Mouse (Mus musculus): ENCODE measurements around the gene Catsper1. TPM values are rescaled to one million over a fixed set of nuclear protein-coding genes. Genes with fewer than 3 reads are reported as not detected.

Gene Catsper1
- not detected in 2 replicates for polyA plus RNA-seq (2012; rRNA removed)

DNA sequence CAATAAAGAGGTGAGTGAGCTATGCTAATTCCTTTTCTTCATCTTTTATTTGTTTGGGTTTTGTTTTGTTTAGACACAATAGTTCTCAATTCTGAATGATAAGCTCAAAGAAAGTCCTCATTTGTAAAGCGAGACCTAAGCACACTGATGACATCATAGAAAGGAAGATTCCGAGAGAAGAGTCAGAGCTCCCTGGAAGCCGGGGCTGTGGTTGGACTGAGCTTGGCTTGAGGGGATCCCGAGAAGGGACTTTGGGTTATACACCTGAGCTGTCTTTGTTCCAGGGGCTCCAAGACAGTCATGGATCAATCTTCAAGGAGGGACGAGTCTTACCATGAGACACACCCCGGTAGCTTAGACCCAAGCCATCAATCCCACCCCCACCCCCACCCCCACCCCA, at the start of gene Catsper1:
TSS of gene Catsper1 (plus strand) at position 301 of the 400 bp plus-strand sequence.
- DNase-seq (ENCODE audit: low read depth) = no peak

GRCm38 (mm10) chr19:5294972-5295735, 40.4 kb upstream of the Catsper1 start, which contains the start of gene Sf3b2:
Sf3b2 (minus strand) TSS chr19:5295455.
- TF ChIP-seq CTCF (IDR thresholded peaks at IDR 0.05; ENCODE audit: borderline replicate concordance, extremely low read depth, insufficient read depth, insufficient read length) (peak; percentile 82), POLR2A (IDR thresholded peaks at IDR 0.05; ENCODE audit: borderline replicate concordance, extremely low read depth, insufficient read depth, insufficient read length, poor library complexity, severe bottlenecking) (peak; percentile 53; the same call in 1 of the 2 replicates)
- peak; percentile 100 for DNase-seq (ENCODE audit: low read depth)

More for the DNA sequence above, at the start of gene Catsper1:
- TF ChIP-seq POLR2A (IDR thresholded peaks at IDR 0.05; ENCODE audit: borderline replicate concordance, extremely low read depth, insufficient read depth, insufficient read length, poor library complexity, severe bottlenecking) = no peak

- DNase-seq (ENCODE audit: low read depth) = no peak
- no peak for TF ChIP-seq POLR2A (IDR thresholded peaks at IDR 0.05; ENCODE audit: borderline replicate concordance, extremely low read depth, insufficient read depth, insufficient read length, poor library complexity, severe bottlenecking)
- no peak for TF ChIP-seq CTCF (IDR thresholded peaks at IDR 0.05; ENCODE audit: borderline replicate concordance, extremely low read depth, insufficient read depth, insufficient read length)
These were observed 39.8 kb upstream of the Catsper1 start for GRCm38 (mm10) chr19:5295736-5296075.

DNA sequence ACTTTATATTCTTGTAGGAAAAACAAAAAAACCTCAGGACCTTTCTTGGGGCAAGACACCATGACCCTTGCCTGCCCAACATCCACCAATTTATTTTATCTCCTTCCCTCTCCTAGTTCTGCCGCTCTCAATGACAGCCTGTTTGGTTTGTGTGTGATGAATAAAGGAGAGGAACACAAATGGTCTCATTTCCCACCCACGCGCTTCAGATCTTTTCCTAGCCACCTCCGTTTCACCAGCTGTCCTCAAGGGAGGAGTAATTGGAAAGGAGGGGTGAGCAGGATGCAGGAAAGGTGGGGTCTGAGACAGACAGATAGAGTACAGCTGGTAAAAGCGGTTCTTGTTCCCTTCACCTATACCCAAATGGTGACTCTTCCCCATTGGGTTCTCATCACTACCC, 38.9 kb upstream of the Catsper1 start:
- DNase-seq (ENCODE audit: low read depth) = no peak
- TF ChIP-seq CTCF (IDR thresholded peaks at IDR 0.05; ENCODE audit: borderline replicate concordance, extremely low read depth, insufficient read depth, insufficient read length) (no peak), POLR2A (IDR thresholded peaks at IDR 0.05; ENCODE audit: borderline replicate concordance, extremely low read depth, insufficient read depth, insufficient read length, poor library complexity, severe bottlenecking) (no peak)

- peak; percentile 88 for DNase-seq (ENCODE audit: low read depth)
These were observed 37.4 kb upstream of the Catsper1 start, which contains the start of gene Gal3st3 for GRCm38 (mm10) chr19:5297903-5298800. Gal3st3 (plus strand) TSS chr19:5298331.

GRCm38 (mm10) chr19:5300588-5300987, 35.0 kb upstream of the Catsper1 start:
- DNase-seq (ENCODE audit: low read depth) = no peak
- TF ChIP-seq CTCF (IDR thresholded peaks at IDR 0.05; ENCODE audit: borderline replicate concordance, extremely low read depth, insufficient read depth, insufficient read length) (no peak), POLR2A (IDR thresholded peaks at IDR 0.05; ENCODE audit: borderline replicate concordance, extremely low read depth, insufficient read depth, insufficient read length, poor library complexity, severe bottlenecking) (no peak)

More at GRCm38 (mm10) chr19:5297903-5298800, 37.4 kb upstream of the Catsper1 start, which contains the start of gene Gal3st3:
- TF ChIP-seq POLR2A (IDR thresholded peaks at IDR 0.05; ENCODE audit: borderline replicate concordance, extremely low read depth, insufficient read depth, insufficient read length, poor library complexity, severe bottlenecking) (peak; percentile 52; the same call in 1 of the 2 replicates), CTCF (IDR thresholded peaks at IDR 0.05; ENCODE audit: borderline replicate concordance, extremely low read depth, insufficient read depth, insufficient read length) (no peak)

DNA sequence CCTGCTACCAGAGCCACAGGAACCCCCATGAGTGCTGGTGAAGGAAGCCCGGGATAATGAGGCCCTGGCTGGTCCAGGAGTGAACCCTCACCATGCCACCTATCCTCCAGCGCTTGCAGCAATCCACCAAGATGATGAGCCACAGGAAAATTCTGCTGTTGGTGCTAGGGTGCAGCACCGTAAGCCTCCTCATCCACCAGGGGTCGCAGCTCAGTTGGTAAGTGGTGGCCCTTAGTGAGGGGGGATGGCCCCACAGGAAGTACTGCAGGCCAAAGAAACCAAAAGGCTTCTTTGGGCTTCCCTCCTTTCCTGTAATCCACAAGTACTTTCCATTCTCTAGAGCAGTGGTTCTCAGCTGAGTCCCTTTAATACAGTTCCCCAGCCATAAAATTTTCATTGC, 33.1 kb upstream of the Catsper1 start:
- TF ChIP-seq CTCF (IDR thresholded peaks at IDR 0.05; ENCODE audit: borderline replicate concordance, extremely low read depth, insufficient read depth, insufficient read length) (peak; percentile 66), POLR2A (IDR thresholded peaks at IDR 0.05; ENCODE audit: borderline replicate concordance, extremely low read depth, insufficient read depth, insufficient read length, poor library complexity, severe bottlenecking) (no peak)

GRCm38 (mm10) chr19:5306279-5306678, 29.3 kb upstream of the Catsper1 start:
- no peak for TF ChIP-seq POLR2A (IDR thresholded peaks at IDR 0.05; ENCODE audit: borderline replicate concordance, extremely low read depth, insufficient read depth, insufficient read length, poor library complexity, severe bottlenecking)
- TF ChIP-seq CTCF (IDR thresholded peaks at IDR 0.05; ENCODE audit: borderline replicate concordance, extremely low read depth, insufficient read depth, insufficient read length) = peak; percentile 27; the same call in 1 of the 2 replicates
- no peak for DNase-seq (ENCODE audit: low read depth)

More for the DNA sequence above, 33.1 kb upstream of the Catsper1 start:
- DNase-seq (ENCODE audit: low read depth) = peak; percentile 59

- TF ChIP-seq CTCF (IDR thresholded peaks at IDR 0.05; ENCODE audit: borderline replicate concordance, extremely low read depth, insufficient read depth, insufficient read length) = no peak
- no peak for TF ChIP-seq POLR2A (IDR thresholded peaks at IDR 0.05; ENCODE audit: borderline replicate concordance, extremely low read depth, insufficient read depth, insufficient read length, poor library complexity, severe bottlenecking)
- peak; percentile 36 for DNase-seq (ENCODE audit: low read depth)
These were observed 28.4 kb upstream of the Catsper1 start for GRCm38 (mm10) chr19:5306968-5307734.

DNA sequence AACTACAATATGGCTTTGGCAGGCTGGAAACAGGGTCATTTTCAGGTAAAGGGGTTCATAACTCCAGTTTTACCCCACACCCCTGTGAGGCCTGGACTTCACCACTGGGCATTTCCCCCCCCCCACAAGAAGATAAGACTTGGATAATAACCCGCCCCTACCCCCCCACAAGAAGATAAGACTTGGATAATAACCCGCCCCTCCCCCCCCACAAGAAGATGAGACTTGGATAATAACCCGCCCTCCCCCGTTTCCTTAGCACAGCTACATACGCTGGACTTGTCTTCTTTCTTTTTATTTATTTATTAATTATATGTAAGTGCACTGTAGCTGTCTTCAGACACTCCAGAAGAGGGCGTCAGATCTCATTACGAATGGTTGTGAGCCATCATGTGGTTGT, 26.5 kb upstream of the Catsper1 start:
- no peak for TF ChIP-seq CTCF (IDR thresholded peaks at IDR 0.05; ENCODE audit: borderline replicate concordance, extremely low read depth, insufficient read depth, insufficient read length)
- no peak for TF ChIP-seq POLR2A (IDR thresholded peaks at IDR 0.05; ENCODE audit: borderline replicate concordance, extremely low read depth, insufficient read depth, insufficient read length, poor library complexity, severe bottlenecking)
- no peak for DNase-seq (ENCODE audit: low read depth)

All from brain, embryonic 14.5 days (tissue).